Mouse (Mus musculus) thymus, postnatal 25 days (tissue): Measurements from ENCODE around the gene Cradd.
A peak's percentile ranks its signal among the peaks of the same experiment; 100 is the strongest.

ENCODE experiments used
- DNase-seq: peaks from one replicate; pipeline ENCODE4 v3.0.0; 2022

Cradd gene

GRCm38 (mm10) chr10:95233044-95233443 is 90.9 kb downstream of the Cradd start:
- no peak for DNase-seq

GRCm38 (mm10) chr10:95232554-95232953 is 91.4 kb downstream of the Cradd start:
- no peak for DNase-seq

- DNase-seq: no peak
These were observed 95.7 kb downstream of the Cradd start for GRCm38 (mm10) chr10:95228192-95228591.

GRCm38 (mm10) chr10:95227590-95227989 is 96.3 kb downstream of the Cradd start:
- no peak for DNase-seq

- DNase-seq: no peak
These were observed 97.2 kb downstream of the Cradd start for GRCm38 (mm10) chr10:95226772-95227171.

GRCm38 (mm10) chr10:95225006-95225405 is 98.9 kb downstream of the Cradd start:
- no peak for DNase-seq

GRCm38 (mm10) chr10:95223211-95223610 is 100.7 kb downstream of the Cradd start:
- DNase-seq: no peak

- no peak for DNase-seq
These were observed 102.0 kb downstream of the Cradd start for GRCm38 (mm10) chr10:95221914-95222313.

GRCm38 (mm10) chr10:95220536-95220935 is 103.4 kb downstream of the Cradd start:
- no peak for DNase-seq

- DNase-seq: no peak
These were observed 105.3 kb downstream of the Cradd start for GRCm38 (mm10) chr10:95218683-95219060.

- no peak for DNase-seq
These were observed 105.8 kb downstream of the Cradd start for GRCm38 (mm10) chr10:95217956-95218682.

- no peak for DNase-seq
These were observed 108.6 kb downstream of the Cradd start for GRCm38 (mm10) chr10:95215324-95215723.

- DNase-seq: no peak
These were observed 110.1 kb downstream of the Cradd start for GRCm38 (mm10) chr10:95213820-95214219.

GRCm38 (mm10) chr10:95213311-95213710 is 110.6 kb downstream of the Cradd start:
- no peak for DNase-seq

GRCm38 (mm10) chr10:95211660-95212059 is 112.3 kb downstream of the Cradd start:
- DNase-seq: no peak

GRCm38 (mm10) chr10:95210664-95211372 is 113.1 kb downstream of the Cradd start:
- no peak for DNase-seq

- no peak for DNase-seq
These were observed 113.8 kb downstream of the Cradd start for GRCm38 (mm10) chr10:95210167-95210566.

- no peak for DNase-seq
These were observed 116.5 kb downstream of the Cradd start for GRCm38 (mm10) chr10:95207423-95207822.

GRCm38 (mm10) chr10:95201514-95201913 is 122.4 kb downstream of the Cradd start:
- no peak for DNase-seq

GRCm38 (mm10) chr10:95200323-95200722 is 123.6 kb downstream of the Cradd start:
- DNase-seq: no peak

- no peak for DNase-seq
These were observed 124.2 kb downstream of the Cradd start for GRCm38 (mm10) chr10:95199541-95200269.

GRCm38 (mm10) chr10:95197377-95197776 is 126.6 kb downstream of the Cradd start:
- DNase-seq: no peak

GRCm38 (mm10) chr10:95195719-95196118 is 128.2 kb downstream of the Cradd start:
- peak; percentile 50 for DNase-seq

- no peak for DNase-seq
These were observed 129.2 kb downstream of the Cradd start for GRCm38 (mm10) chr10:95194776-95195175.
